Mouse (Mus musculus) liver, embryonic 13.5 days (tissue): ENCODE data around the gene Fv1. TPM values are rescaled to one million over a fixed set of nuclear protein-coding genes. Genes with fewer than 3 reads are reported as not detected.
"Not testable (repeated sequence)": the region's sequence is repeated elsewhere in the genome, so short reads cannot be mapped to it uniquely, and the experiment has no call there.

Experiments used
- ATAC-seq: fragments of 200-750 bp; cut with Nextera tagmentation; 2 replicates; pipeline ENCODE4 v1.8.0; 2017; ENCODE audit warnings: low read depth, mild to moderate bottlenecking, moderate number of reproducible peaks, moderate library complexity
- DNase-seq: peaks from one replicate; pipeline ENCODE4 v3.0.0; 2022
- H3K27ac ChIP-seq: fragments of 300-500 bp; sonication (generic); 2 replicates; pipeline ENCODE4 v1.5.1; 2015; ENCODE audit warnings: moderate library complexity, mild to moderate bottlenecking, inconsistent platforms
- H3K27me3 ChIP-seq: fragments of 300-500 bp; sonication (generic); 2 replicates; pipeline ENCODE4 v1.6.1; 2015; ENCODE audit warnings: mild to moderate bottlenecking, inconsistent platforms
- H3K36me3 ChIP-seq: fragments of 300-500 bp; sonication (generic); 2 replicates; pipeline ENCODE4 v1.6.1; 2015; ENCODE audit warnings: mild to moderate bottlenecking, inconsistent platforms
- H3K4me1 ChIP-seq: fragments of 300-500 bp; sonication (generic); replicated peaks from 2 replicates; pipeline ENCODE4 v1.6.1; 2015; ENCODE audit warnings: inconsistent platforms
- H3K4me2 ChIP-seq: fragments of 300-500 bp; sonication (generic); 2 replicates; pipeline ENCODE4 v1.6.1; 2015; ENCODE audit warnings: inconsistent platforms, mild to moderate bottlenecking, moderate library complexity
- H3K4me3 ChIP-seq: fragments of 300-500 bp; sonication (generic); replicated peaks from 2 replicates; pipeline ENCODE4 v1.5.1; 2015; ENCODE audit warnings: mild to moderate bottlenecking, inconsistent platforms
- H3K9ac ChIP-seq: fragments of 300-500 bp; sonication (generic); 2 replicates; pipeline ENCODE4 v1.6.1; 2015; ENCODE audit warnings: mild to moderate bottlenecking, inconsistent platforms
- H3K9me3 ChIP-seq: fragments of 300-500 bp; sonication (generic); replicated peaks from 2 replicates; pipeline ENCODE4 v1.6.1; 2016; ENCODE audit warnings: inconsistent platforms
- WGBS: fragments of 180-500 bp; shearing (Covaris S2); methylation state at CpG from one replicate; pipeline ENCODE4 v1.1.7; 2015; ENCODE audit not compliant: insufficient replicate concordance; 5-methylcytosine and 5-hydroxymethylcytosine counted together
- polyA plus RNA-seq: library from polyadenylated mRNA; unstranded; fragments of >200 nt; fragmentation: Nextera tagmentation; extraction: Ambion mirVana; gene quantifications from 2 replicates; pipeline ENCODE4 v1.2.1, GENCODE M21; 2015

Gene Fv1
- polyA plus RNA-seq, 1 experiment from 2014 or later: 2.5 TPM

DNA sequence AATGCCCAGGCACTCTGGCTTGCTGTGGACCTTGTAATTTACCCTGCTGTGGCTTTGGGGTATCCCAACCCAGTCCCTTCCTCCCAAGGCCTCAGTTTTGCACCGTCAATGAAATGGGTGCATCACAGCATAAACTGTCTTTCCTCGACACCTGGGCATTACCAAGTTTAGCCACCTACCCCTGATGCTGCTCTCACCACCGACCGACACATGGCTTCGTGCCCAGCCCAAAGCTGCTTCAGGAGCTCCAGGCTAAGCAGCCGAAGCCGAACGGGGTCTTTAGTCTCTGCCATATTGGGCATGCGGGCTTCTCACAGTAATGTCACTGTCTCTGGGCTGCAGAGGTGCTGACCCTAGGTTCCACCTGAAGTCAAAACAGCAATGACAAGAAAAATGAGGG lies 2.7 kb upstream of the Fv1 start:
- no peaks in the 10 kb centered on the region for H3K9me3 ChIP-seq
- H3K27me3 ChIP-seq: no peaks in the 10 kb centered on the region
- H3K27ac ChIP-seq: no peak overlapping the region
- 87% methylated on average over 9 of the region's 9 CpGs for WGBS
- H3K4me2 ChIP-seq: no peak overlapping the region
- no peak overlapping the region for H3K4me3 ChIP-seq
- no peak for ATAC-seq
- DNase-seq: no peak
- peaks cover 54% of the 10 kb centered on the region for H3K36me3 ChIP-seq
- no peak overlapping the region for H3K9ac ChIP-seq
- H3K4me1 ChIP-seq: peaks cover 39% of the 10 kb centered on the region

DNA sequence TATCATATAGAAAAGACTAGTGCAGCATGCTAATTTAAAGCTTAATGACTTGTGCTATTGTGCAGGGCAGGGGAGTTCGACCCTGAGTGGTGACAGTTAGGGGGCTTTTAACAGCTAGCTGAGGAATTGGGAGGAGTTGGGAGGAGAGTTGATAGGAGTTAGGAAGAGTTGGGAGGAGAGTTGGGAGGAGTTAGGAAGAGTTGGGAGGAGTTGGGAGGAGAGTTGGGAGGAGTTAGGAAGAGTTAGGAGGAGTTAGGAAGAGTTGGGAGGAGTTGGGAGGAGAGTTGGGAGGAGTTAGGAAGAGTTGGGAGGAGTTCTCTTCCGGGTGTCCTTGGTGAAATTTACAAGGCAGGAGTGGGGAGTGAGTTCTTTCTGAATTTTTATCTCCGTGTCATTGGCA lies 2.0 kb upstream of the Fv1 start:
- H3K4me2 ChIP-seq: peak overlapping the region; percentile 76

GRCm38 (mm10) chr4:147867563-147868449 lies 973 bp upstream of the Fv1 start:
- H3K4me3 ChIP-seq: peak overlapping the region; percentile 96
- no peaks in the 10 kb centered on the region for H3K27me3 ChIP-seq
- peaks cover 52% of the 10 kb centered on the region for H3K36me3 ChIP-seq
- H3K9me3 ChIP-seq: no peaks in the 10 kb centered on the region
- peak overlapping the region; percentile 88 for H3K27ac ChIP-seq
- peaks cover 41% of the 10 kb centered on the region for H3K4me1 ChIP-seq
- DNase-seq (no peak), ATAC-seq (no peak)
- 5% methylated on average over 22 of the region's 22 CpGs for WGBS
- peak overlapping the region; percentile 76 for H3K4me2 ChIP-seq
- peak overlapping the region; percentile 90 for H3K9ac ChIP-seq

More for the DNA sequence above, 2.0 kb upstream of the Fv1 start:
- Histone ChIP-seq H3K36me3 (peaks cover 52% of the 10 kb centered on the region), H3K9ac (peak overlapping the region; percentile 90; the same call in 1 of the 2 replicates), H3K4me1 (peaks cover 41% of the 10 kb centered on the region), H3K4me3 (peak overlapping the region; percentile 96; the same call in 1 of the 2 replicates)
- not testable (repeated sequence) for H3K9me3 ChIP-seq, H3K27me3 ChIP-seq, ATAC-seq, H3K27ac ChIP-seq, DNase-seq
- WGBS: 53% methylated on average over 3 of the region's 3 CpGs

DNA sequence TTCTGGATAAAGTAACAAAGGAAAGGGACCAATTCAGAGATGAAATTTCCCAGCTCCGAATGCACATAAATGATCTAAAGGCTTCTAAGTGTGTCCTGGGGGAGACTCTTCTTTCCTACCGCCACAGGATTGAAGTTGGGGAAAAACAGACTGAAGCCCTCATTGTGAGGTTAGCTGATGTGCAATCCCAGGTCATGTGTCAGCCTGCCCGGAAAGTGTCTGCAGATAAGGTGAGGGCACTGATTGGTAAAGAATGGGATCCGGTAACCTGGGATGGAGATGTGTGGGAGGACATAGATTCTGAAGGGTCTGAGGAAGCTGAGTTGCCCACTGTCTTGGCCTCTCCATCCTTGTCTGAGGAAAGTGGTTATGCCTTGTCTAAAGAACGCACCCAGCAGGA lies 459 bp downstream of the Fv1 start:
- Histone ChIP-seq H3K4me3 (peak overlapping the region; percentile 96), H3K4me2 (peak overlapping the region; percentile 89), H3K9me3 (no peaks in the 10 kb centered on the region), H3K27me3 (no peaks in the 10 kb centered on the region), H3K27ac (peak overlapping the region; percentile 80), H3K9ac (peak overlapping the region; percentile 81), H3K4me1 (peaks cover 41% of the 10 kb centered on the region), H3K36me3 (peaks cover 53% of the 10 kb centered on the region)
- DNase-seq (no peak), ATAC-seq (no peak)
- 10% methylated on average over 5 of the region's 5 CpGs for WGBS

DNA sequence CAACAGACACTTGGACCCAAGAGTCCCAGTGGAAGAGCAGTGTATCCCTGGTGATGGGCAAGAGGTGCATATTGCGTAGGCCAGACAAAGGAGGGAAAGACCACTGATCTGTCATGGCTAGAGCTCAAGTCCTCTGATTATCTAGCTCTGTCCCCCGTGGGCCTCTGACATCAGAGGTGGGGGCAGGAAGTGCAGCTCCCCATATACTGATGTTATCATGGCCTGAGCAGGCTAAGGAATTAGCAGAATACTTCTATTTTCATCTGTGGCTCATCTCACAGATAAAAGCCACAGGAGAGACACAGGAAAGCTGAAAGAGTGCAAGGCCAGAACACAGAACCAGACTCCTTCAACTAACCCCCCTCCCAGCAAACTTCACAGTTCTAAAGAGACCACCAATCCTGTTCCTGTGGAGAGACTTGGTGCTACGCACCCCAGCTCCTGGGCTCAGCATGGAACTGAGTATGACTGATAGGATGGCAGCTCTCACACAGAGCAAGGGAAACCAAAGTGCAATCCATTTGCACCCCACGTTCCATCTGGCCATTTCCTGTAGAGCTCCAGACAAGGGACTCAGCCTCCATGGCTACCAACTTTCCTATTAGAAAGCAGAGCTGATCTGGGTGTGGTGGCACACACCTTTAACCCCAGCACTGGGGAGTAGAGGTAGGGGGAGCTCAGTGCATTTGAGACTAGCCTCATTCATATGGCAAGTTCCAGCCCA lies 7.2 kb downstream of the Fv1 start:
- Histone ChIP-seq H3K27me3 (no peaks in the 10 kb centered on the region), H3K4me2 (no peak overlapping the region), H3K4me3 (no peak overlapping the region), H3K36me3 (peaks cover 88% of the 10 kb centered on the region), H3K27ac (no peak overlapping the region), H3K4me1 (peaks cover 13% of the 10 kb centered on the region), H3K9ac (no peak overlapping the region), H3K9me3 (no peaks in the 10 kb centered on the region)
- no peak for DNase-seq
- 0 out of 2 replicates have a peak, but pooled peaks have one; percentile 18 for ATAC-seq
- WGBS: 48% methylated on average over 4 of the region's 4 CpGs

DNA sequence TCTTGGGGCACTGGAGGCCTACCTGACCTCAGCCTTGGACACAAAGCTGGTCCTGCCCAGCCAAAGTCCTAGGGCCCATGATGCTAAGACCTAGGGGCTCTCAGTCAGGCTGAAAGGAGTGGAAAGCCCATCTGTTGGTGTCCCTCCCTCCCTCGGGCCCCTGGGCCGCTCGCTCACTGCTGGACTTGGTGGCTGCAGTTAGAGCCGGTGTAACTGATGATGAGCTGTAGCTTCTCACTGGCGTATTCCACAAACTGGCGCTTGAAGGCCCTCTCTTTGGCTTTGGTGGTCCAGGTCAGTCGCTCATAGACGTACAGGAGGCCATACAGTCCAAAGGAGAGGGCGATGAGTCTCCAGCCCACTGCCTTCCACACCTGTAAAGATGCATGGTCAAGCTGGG lies 9.8 kb downstream of the Fv1 start:
- Histone ChIP-seq H3K27me3 (no peaks in the 10 kb centered on the region), H3K9me3 (no peaks in the 10 kb centered on the region), H3K27ac (no peak overlapping the region), H3K4me1 (peaks cover 10% of the 10 kb centered on the region), H3K36me3 (peaks cover 90% of the 10 kb centered on the region), H3K4me2 (no peak overlapping the region), H3K9ac (no peak overlapping the region), H3K4me3 (no peak overlapping the region)
- DNase-seq (no peak), ATAC-seq (no peak)
- 88% methylated on average over 9 of the region's 9 CpGs for WGBS

- peaks cover 10% of the 10 kb centered on the region for H3K4me1 ChIP-seq
- no peak overlapping the region for H3K4me3 ChIP-seq
- H3K9ac ChIP-seq: no peak overlapping the region
- no peaks in the 10 kb centered on the region for H3K27me3 ChIP-seq
- no peak overlapping the region for H3K4me2 ChIP-seq
- DNase-seq: no peak
- WGBS: 48% methylated on average over 2 of the region's 2 CpGs
- no peaks in the 10 kb centered on the region for H3K9me3 ChIP-seq
- H3K36me3 ChIP-seq: peaks cover 90% of the 10 kb centered on the region
- H3K27ac ChIP-seq: no peak overlapping the region
- no peak for ATAC-seq
These were observed 10.7 kb downstream of the Fv1 start for GRCm38 (mm10) chr4:147879456-147879855.

GRCm38 (mm10) chr4:147879865-147880264 lies 11.1 kb downstream of the Fv1 start:
- no peak for DNase-seq
- no peak for ATAC-seq
- no peak overlapping the region for H3K27ac ChIP-seq
- no peaks in the 10 kb centered on the region for H3K27me3 ChIP-seq
- H3K36me3 ChIP-seq: peaks cover 89% of the 10 kb centered on the region
- no peak overlapping the region for H3K4me2 ChIP-seq
- no peak overlapping the region for H3K9ac ChIP-seq
- no peak overlapping the region for H3K4me3 ChIP-seq
- H3K9me3 ChIP-seq: no peaks in the 10 kb centered on the region
- H3K4me1 ChIP-seq: peaks cover 10% of the 10 kb centered on the region
- WGBS: 71% methylated on average over 5 of the region's 5 CpGs

DNA sequence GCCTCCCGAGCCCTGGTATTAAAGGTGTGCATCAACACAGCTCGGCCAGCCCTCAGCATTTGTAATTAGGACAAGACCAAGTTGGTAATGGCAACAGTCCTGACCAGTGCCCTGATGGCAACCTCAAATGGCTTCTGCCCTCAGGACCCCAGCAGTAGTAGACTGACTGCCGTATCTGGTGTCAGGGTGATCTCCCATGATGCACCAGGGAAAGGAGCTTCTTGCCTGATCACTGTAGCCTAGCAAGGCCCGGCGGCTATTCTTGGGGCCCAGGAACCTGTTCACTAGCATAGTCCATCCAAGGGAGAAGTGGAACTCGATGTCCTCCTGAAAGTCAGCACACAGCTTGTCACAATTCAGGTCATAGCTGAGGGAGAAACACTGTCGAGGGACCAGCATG lies 13.0 kb downstream of the Fv1 start:
- ATAC-seq: no peak
- 79% methylated on average over 7 of the region's 7 CpGs for WGBS
- H3K9me3 ChIP-seq: no peaks in the 10 kb centered on the region
- H3K36me3 ChIP-seq: peaks cover 92% of the 10 kb centered on the region
- no peak overlapping the region for H3K4me2 ChIP-seq
- no peak overlapping the region for H3K27ac ChIP-seq
- no peaks in the 10 kb centered on the region for H3K4me1 ChIP-seq
- no peaks in the 10 kb centered on the region for H3K27me3 ChIP-seq
- no peak overlapping the region for H3K9ac ChIP-seq
- no peak overlapping the region for H3K4me3 ChIP-seq
- DNase-seq: no peak

DNA sequence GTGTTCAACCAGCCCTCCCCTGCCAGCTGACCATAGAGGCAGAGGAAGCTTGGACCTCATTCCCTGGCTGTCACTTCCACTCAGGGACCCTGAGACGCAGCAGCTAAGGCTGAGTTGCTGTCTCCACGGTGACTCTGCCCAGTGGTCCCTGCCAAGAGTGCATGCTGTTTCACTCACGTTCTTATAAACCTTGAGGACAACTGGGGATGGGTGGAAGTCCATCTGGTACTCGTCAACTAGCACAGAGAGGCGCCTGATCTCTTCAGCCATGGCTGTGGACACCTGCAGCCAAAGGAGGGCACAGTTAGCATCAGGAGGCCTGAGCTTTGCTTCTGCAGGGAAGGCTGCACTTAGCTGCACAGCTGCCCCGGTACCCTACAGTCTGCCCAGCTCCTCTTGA lies 14.3 kb downstream of the Fv1 start:
- peaks cover 95% of the 10 kb centered on the region for H3K36me3 ChIP-seq
- no peak overlapping the region for H3K4me3 ChIP-seq
- H3K9ac ChIP-seq: no peak overlapping the region
- no peak overlapping the region for H3K4me2 ChIP-seq
- no peak for DNase-seq
- no peak overlapping the region for H3K27ac ChIP-seq
- no peaks in the 10 kb centered on the region for H3K27me3 ChIP-seq
- 0 out of 2 replicates have a peak, but pooled peaks have one; percentile 11 for ATAC-seq
- 81% methylated on average over 6 of the region's 6 CpGs for WGBS
- H3K9me3 ChIP-seq: no peaks in the 10 kb centered on the region
- H3K4me1 ChIP-seq: no peaks in the 10 kb centered on the region

DNA sequence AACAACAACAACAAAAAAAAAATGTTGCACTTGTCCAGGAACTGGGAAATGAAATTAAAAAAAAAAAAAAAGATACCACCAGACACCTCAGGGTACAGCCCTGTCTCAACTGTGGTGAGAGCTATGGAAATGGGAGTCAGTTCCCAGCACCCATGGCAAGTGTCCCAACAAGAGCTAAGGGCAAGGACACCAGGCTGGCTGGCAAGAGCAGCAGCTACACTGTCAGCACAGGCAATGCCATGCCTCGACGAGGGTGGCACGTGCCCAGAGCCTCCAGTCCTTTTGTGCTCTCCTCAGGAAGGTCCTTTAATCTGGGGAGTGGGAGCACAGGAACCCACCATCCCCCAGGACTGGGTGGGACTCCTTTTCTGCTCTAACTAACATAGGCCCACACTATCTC lies 15.4 kb downstream of the Fv1 start:
- Histone ChIP-seq H3K9me3 (no peaks in the 10 kb centered on the region), H3K36me3 (peaks cover 95% of the 10 kb centered on the region), H3K4me2 (no peak overlapping the region), H3K4me1 (no peaks in the 10 kb centered on the region), H3K27ac (no peak overlapping the region), H3K27me3 (no peaks in the 10 kb centered on the region), H3K9ac (no peak overlapping the region), H3K4me3 (no peak overlapping the region)
- ATAC-seq (no peak), DNase-seq (no peak)
- whole genome bisulfite sequencing: 81% methylated on average over 3 of the region's 3 CpGs
